Mouse (Mus musculus) liver, adult 2 months (tissue): ENCODE results near the gene Nfya.

Experiments used
- CTCF ChIP-seq: fragments of 200-500 bp; IDR thresholded peaks from 2 replicates; pipeline ENCODE4 v1.5.1; 2011; ENCODE audit warnings: low read depth, low read length, control low read depth
- POLR2A ChIP-seq: fragments of 200-500 bp; IDR thresholded peaks from 2 replicates; pipeline ENCODE4 v1.6.1; 2011; ENCODE audit warnings: low read length, control low read depth; ENCODE audit not compliant: insufficient read depth; ENCODE audit errors: extremely low read depth

DNA sequence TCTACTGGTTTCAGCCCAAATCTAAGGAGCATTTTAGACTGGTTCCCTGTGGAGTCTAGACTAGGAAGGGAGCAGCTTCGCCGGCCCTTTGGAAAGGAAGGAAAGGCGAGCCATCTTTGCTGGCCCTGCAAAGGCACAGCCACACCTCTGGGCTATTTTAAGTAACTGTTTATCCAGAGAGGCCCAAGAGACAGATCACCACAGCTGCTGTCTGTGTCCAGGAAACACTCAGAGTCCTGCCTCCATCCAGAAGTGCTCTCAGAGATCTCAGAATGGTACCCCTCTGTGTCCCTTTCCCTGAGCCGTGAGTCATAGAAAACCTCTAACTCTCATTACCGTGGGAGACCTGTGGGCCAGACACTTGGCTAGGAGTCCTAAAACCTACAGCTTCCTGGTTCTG lies 20.7 kb upstream of the Nfya start:
- TF ChIP-seq CTCF (no peak), POLR2A (no peak)
